Mouse (Mus musculus): ENCODE results near the gene Sult1e1. TPM values are rescaled to one million over a fixed set of nuclear protein-coding genes. Genes with fewer than 3 reads are reported as not detected.

Gene Sult1e1
- not detected in 2 replicates for polyA plus RNA-seq (2012; rRNA removed; ENCODE audit: low replicate concordance)

DNA sequence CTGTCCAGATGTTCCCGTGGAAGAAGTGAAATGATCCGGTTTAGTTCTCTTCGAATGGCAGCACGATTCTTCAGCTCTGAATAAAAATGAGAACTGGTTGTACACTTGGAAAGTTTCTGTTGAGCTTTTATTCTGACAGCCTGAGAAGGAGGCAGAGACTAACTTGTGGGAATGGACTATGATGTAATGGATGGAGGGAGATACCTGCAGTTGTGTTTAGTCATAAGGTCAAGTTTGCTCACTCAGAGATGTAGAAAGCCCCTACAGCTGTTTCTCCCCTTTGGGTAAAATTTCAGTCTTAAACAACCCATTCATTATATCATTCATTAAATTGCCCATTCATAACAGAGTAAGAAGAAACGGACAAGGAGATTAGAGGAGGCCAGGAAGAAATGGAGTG is at the start of gene Sult1e1:
Sult1e1 (minus strand) TSS at position 101 of the 400 bp plus-strand sequence.

DNA sequence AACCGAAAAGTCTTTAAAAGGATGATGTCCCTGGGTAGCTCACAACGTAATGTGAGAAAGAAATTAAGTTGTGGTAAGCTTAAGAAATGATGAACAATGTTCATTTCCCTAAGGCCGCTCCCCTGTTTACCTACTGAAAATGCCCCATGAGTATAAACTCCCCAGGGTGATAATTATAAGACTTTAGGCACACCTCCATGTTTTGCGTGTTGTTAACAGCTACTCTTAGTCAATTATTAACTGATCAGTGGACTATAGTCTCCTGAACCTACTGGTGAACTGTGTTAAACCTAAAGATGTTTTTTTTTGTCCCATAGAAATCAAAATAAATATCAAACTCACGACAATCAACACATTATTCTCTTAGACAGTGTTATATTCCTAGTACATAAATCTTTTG is 22.5 kb downstream of the Sult1e1 start, which contains the start of gene Sult1d1:
Sult1d1 (minus strand) TSS at position 183 of the 400 bp plus-strand sequence.

DNA sequence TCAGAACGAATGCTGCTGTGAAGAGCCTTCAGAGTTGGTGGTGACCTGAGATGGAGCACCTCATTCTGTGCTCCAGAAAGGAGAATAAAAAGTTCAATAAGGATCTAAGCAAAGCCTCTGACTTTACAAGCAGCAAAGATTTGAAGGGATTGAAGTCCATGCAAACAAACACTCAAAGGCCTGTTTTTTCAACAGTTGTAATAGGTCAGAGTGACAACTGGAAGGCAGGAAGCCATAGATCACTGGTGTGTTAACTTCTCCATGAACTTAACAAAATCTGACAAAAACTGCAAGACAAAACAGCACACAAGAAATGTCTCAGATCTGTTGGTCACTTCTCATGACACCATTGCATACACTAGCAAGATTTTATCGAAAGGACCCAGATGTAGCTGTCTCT is 53.3 kb downstream of the Sult1e1 start, which contains the start of gene Sult1b1:
Sult1b1 (minus strand) TSS at position 85 of the 400 bp plus-strand sequence.

Other genes starting within 250 kb of the Sult1e1 start
- gene Ugt2b38, start 167.4 kb downstream of the Sult1e1 start, polyA plus RNA-seq (2012; rRNA removed; ENCODE audit: low replicate concordance), result not detected in 2 replicates
- gene Ugt2a2, start 109.3 kb downstream of the Sult1e1 start, polyA plus RNA-seq (2012; rRNA removed; ENCODE audit: low replicate concordance), result not detected in 2 replicates
- not detected in 2 replicates for gene Gm43638, start 104.8 kb downstream of the Sult1e1 start, polyA plus RNA-seq (2012; rRNA removed; ENCODE audit: low replicate concordance)
- gene Ugt2a1, start 100.7 kb downstream of the Sult1e1 start, polyA plus RNA-seq (2012; rRNA removed; ENCODE audit: low replicate concordance), result not detected in 2 replicates
- not detected in 2 replicates for gene Sult1b1, start 53.4 kb downstream of the Sult1e1 start, polyA plus RNA-seq (2012; rRNA removed; ENCODE audit: low replicate concordance)
- not detected in 2 replicates for gene Sult1d1, start 22.6 kb downstream of the Sult1e1 start, polyA plus RNA-seq (2012; rRNA removed; ENCODE audit: low replicate concordance)
- gene Csn1s1, start 74.6 kb upstream of the Sult1e1 start, polyA plus RNA-seq (2012; rRNA removed; ENCODE audit: low replicate concordance), result 0.13 TPM in 1 of 2 replicates, not detected in the other
- gene Csn2, start 108.0 kb upstream of the Sult1e1 start, polyA plus RNA-seq (2012; rRNA removed; ENCODE audit: low replicate concordance), result 0.10 and 0.30 TPM in 2 replicates
- not detected in 2 replicates for gene Csn1s2a, start 183.0 kb upstream of the Sult1e1 start, polyA plus RNA-seq (2012; rRNA removed; ENCODE audit: low replicate concordance)
- gene Csn1s2b, start 216.5 kb upstream of the Sult1e1 start, polyA plus RNA-seq (2012; rRNA removed; ENCODE audit: low replicate concordance), result not detected in 2 replicates
- gene Prr27, start 234.1 kb upstream of the Sult1e1 start, polyA plus RNA-seq (2012; rRNA removed; ENCODE audit: low replicate concordance), result not detected in 2 replicates

Measured in mammary gland, adult 2 months (tissue).